Mouse (Mus musculus) bone marrow macrophage, adult 2 months (primary cell): ENCODE measurements around the gene Gm37419.

Experiments
- CTCF ChIP-seq: IDR thresholded peaks from 2 replicates; pipeline ENCODE4 v1.5.1; 2012; ENCODE audit warnings: low read depth, mild to moderate bottlenecking, low read length, moderate library complexity
- POLR2A ChIP-seq: IDR thresholded peaks from 2 replicates; pipeline ENCODE4 v1.6.1; 2012; ENCODE audit warnings: mild to moderate bottlenecking, low read depth, low read length, borderline replicate concordance

GRCm38 (mm10) chr16:23988157-23988465, 171 bp upstream of the Gm37419 start:
- no peak for TF ChIP-seq CTCF
- no peak for TF ChIP-seq POLR2A
